Comparison of ENCODE assay signal across 20 mouse cellular contexts in genomic region chr9:75400639-75401038, GRCm38 (mm10). TPM values are rescaled to one million over a fixed set of nuclear protein-coding genes. Genes with fewer than 3 reads are reported as not detected.
A peak's percentile ranks its signal among the peaks of the same experiment; 100 is the strongest.
DNase-seq lines count a peak whose midpoint lies in the region; ATAC-seq and TF ChIP-seq lines count a peak whose summit lies in the region.
"Had no signal": no experiment of that assay in that cellular context is flagged by ENCODE, and none has a peak within 500 bp of the region (broad histone marks: within the 10 kb centered on the region; RNA-seq: fewer than 3 reads in every experiment).

No protein-coding gene starts in this region.

- peaks cover 13% of the 10 kb centered on the region for H3K4me1 ChIP-seq in heart, adult 2 months (ENCODE audit: control insufficient read depth, insufficient read depth, low read length)
- no peaks in the 10 kb centered on the region for H3K4me1 ChIP-seq in midbrain, embryonic 11.5 days (ENCODE audit: control insufficient read depth, insufficient read depth, low read length)
- peaks cover 39% of the 10 kb centered on the region for H3K4me1 ChIP-seq in midbrain, embryonic 10.5 days
- no peaks in the 10 kb centered on the region; the same call in 1 of the 2 replicates for H3K4me1 ChIP-seq in stomach, postnatal 0 days (replicated peaks; ENCODE audit: control insufficient read depth, insufficient read depth)

- intact Hi-C loops in heart, adult 2 months (cut with DNase I), result loop anchor here (2.0 kb wide), 1 partner anchor 38 kb away; no protein-coding TSS in a partner anchor

- TF ChIP-seq CTCF in heart, adult 2 months (IDR thresholded peaks at IDR 0.05), result no peak
- no peak for TF ChIP-seq CTCF in stomach, postnatal 0 days (IDR thresholded peaks at IDR 0.05; ENCODE audit: low read depth)

- H3K9ac ChIP-seq in heart, adult 2 months (ENCODE audit: low read depth, low read length), result no peak overlapping the region
- H3K9ac ChIP-seq in midbrain, embryonic 11.5 days (ENCODE audit: low read length), result no peak overlapping the region
- no peak overlapping the region for H3K9ac ChIP-seq in stomach, postnatal 0 days (ENCODE audit: low read length)
- H3K9ac ChIP-seq: liver, embryonic 12.5 days; midbrain, embryonic 15.5 days had no signal

- peak; percentile 44 to 45 for DNase-seq in cerebellum, adult 18-20 months
- no peak for DNase-seq in cerebellum, adult 8-10 months
- no peak for DNase-seq in heart, adult 2 months
- DNase-seq in heart, adult 11 months, result no peak
- peak; percentile 78 for DNase-seq in midbrain, embryonic 11.5 days (ENCODE audit: low spot score, missing footprints)
- no peak for DNase-seq in midbrain, embryonic 10.5 days (ENCODE audit: low spot score)
- DNase-seq in stomach, postnatal 0 days (ENCODE audit: low spot score), result no peak
- DNase-seq in layer of hippocampus, adult 8-10 months (ENCODE audit: low spot score in 2 of 2), result no peak
- DNase-seq: kidney, postnatal 10 days; lung, postnatal 14 days; retina, postnatal 1 day; spleen, adult 18-20 months had no signal

- no peak for TF ChIP-seq POLR2A in heart, adult 2 months (IDR thresholded peaks at IDR 0.05; ENCODE audit: insufficient read depth, low read depth, low read length)

- no peak for ATAC-seq in midbrain, embryonic 11.5 days (ENCODE audit: low FRiP score)
- ATAC-seq in stomach, postnatal 0 days (ENCODE audit: low FRiP score, low TSS enrichment), result no peak
- ATAC-seq: liver, embryonic 12.5 days; midbrain, embryonic 15.5 days had no signal

- no peaks in the 10 kb centered on the region for H3K27me3 ChIP-seq in heart, adult 2 months (ENCODE audit: control insufficient read depth, insufficient read depth, low read length)
- no peaks in the 10 kb centered on the region for H3K27me3 ChIP-seq in midbrain, embryonic 11.5 days (ENCODE audit: control insufficient read depth, insufficient read depth, low read length)
- H3K27me3 ChIP-seq in midbrain, embryonic 10.5 days (ENCODE audit: low read depth, poor library complexity, severe bottlenecking), result no peaks in the 10 kb centered on the region
- no peaks in the 10 kb centered on the region for H3K27me3 ChIP-seq in stomach, postnatal 0 days (ENCODE audit: control insufficient read depth, insufficient read depth, low read length)
- H3K27me3 ChIP-seq: liver, embryonic 12.5 days; midbrain, embryonic 15.5 days had no signal

- WGBS in heart, adult 2 months, result 27% methylated on average over 5 of the region's 5 CpGs
- WGBS in midbrain, embryonic 11.5 days, result 91% methylated on average over 5 of the region's 5 CpGs
- 91% methylated on average over 5 of the region's 5 CpGs for WGBS in midbrain, embryonic 10.5 days
- 36% methylated on average over 5 of the region's 5 CpGs for WGBS in stomach, postnatal 0 days

- peaks cover 12% of the 10 kb centered on the region for H3K79me2 ChIP-seq in heart, adult 2 months (replicated peaks; ENCODE audit: control insufficient read depth, insufficient read depth, low read length)

- no peak for TF ChIP-seq EP300 in heart, adult 2 months (IDR thresholded peaks at IDR 0.05; ENCODE audit: insufficient read depth, low read depth, low read length)
- TF ChIP-seq EP300 in stomach, postnatal 0 days (optimal IDR thresholded peaks at IDR 0.05), result no peak

- H3K36me3 ChIP-seq in heart, adult 2 months (ENCODE audit: control insufficient read depth, insufficient read depth, low read length), result peaks cover 7% of the 10 kb centered on the region
- peaks cover 9% of the 10 kb centered on the region for H3K36me3 ChIP-seq in midbrain, embryonic 11.5 days (ENCODE audit: control insufficient read depth, insufficient read depth, low read length)
- peaks cover 41% of the 10 kb centered on the region for H3K36me3 ChIP-seq in midbrain, embryonic 10.5 days
- H3K36me3 ChIP-seq in stomach, postnatal 0 days (ENCODE audit: control insufficient read depth, insufficient read depth, low read length), result peaks cover 5% of the 10 kb centered on the region; the same call in 1 of the 2 replicates

- H3K27ac ChIP-seq in heart, adult 2 months, result 0 out of 2 replicates have a peak overlapping the region, but pooled peaks have one; percentile 16
- H3K27ac ChIP-seq in midbrain, embryonic 11.5 days (ENCODE audit: low read depth, low read length), result no peak overlapping the region
- no peak overlapping the region for H3K27ac ChIP-seq in midbrain, embryonic 10.5 days (replicated peaks)
- H3K27ac ChIP-seq in stomach, postnatal 0 days (replicated peaks), result 0 out of 2 replicates have a peak overlapping the region, but pooled peaks have one; percentile 8
- H3K27ac ChIP-seq: liver, embryonic 12.5 days; midbrain, embryonic 15.5 days had no signal

- no peaks in the 10 kb centered on the region for H3K9me3 ChIP-seq in midbrain, embryonic 11.5 days (ENCODE audit: control insufficient read depth, low read length)
- no peaks in the 10 kb centered on the region for H3K9me3 ChIP-seq in midbrain, embryonic 10.5 days (replicated peaks)
- H3K9me3 ChIP-seq in stomach, postnatal 0 days (ENCODE audit: control insufficient read depth, low read length), result no peaks in the 10 kb centered on the region
- H3K9me3 ChIP-seq: liver, embryonic 12.5 days; midbrain, embryonic 15.5 days had no signal

- no peak overlapping the region for H3K4me2 ChIP-seq in midbrain, embryonic 11.5 days
- H3K4me2 ChIP-seq in stomach, postnatal 0 days (replicated peaks; ENCODE audit: low read depth), result no peak overlapping the region
- H3K4me2 ChIP-seq: liver, embryonic 12.5 days; midbrain, embryonic 15.5 days had no signal

- H3K4me3 ChIP-seq in heart, adult 2 months, result no peak overlapping the region
- H3K4me3 ChIP-seq in midbrain, embryonic 11.5 days (ENCODE audit: low read depth, low read length), result no peak overlapping the region
- H3K4me3 ChIP-seq in midbrain, embryonic 10.5 days, result no peak overlapping the region
- no peak overlapping the region for H3K4me3 ChIP-seq in stomach, postnatal 0 days (ENCODE audit: low read depth, low read length)
- H3K4me3 ChIP-seq: liver, embryonic 12.5 days; midbrain, embryonic 15.5 days had no signal

RNA-seq across cellular contexts. Expression of gene Mapk6, which starts 9.2 kb away (rescaled TPM):
- total RNA-seq in heart, adult 2 months (2021), result 10 to 100 TPM; 25.6 to 26.8 TPM
- 11.2 and 22.3 TPM in 2 replicates for polyA plus RNA-seq in heart, adult 2 months (2012; rRNA removed)
- 193 and 199 TPM in 2 replicates for polyA plus RNA-seq in midbrain, embryonic 11.5 days (2014; fragmentation: Nextera tagmentation; extraction: Ambion mirVana)
- polyA plus RNA-seq in midbrain, embryonic 10.5 days (2016; fragmentation: Nextera tagmentation; extraction: Ambion mirVana), result 138 and 156 TPM in 2 replicates
- 28.9 and 29.0 TPM in 2 replicates for polyA plus RNA-seq in stomach, postnatal 0 days (2015; fragmentation: Nextera tagmentation; extraction: Ambion mirVana)
- 10 to 100 TPM; 26.9 to 33.1 (median 28.2) TPM for total RNA-seq in layer of hippocampus, adult 8-10 months (2022)

RNA-seq across cellular contexts. Expression of gene Leo1, which starts 40.7 kb away (rescaled TPM):
- 10 to 100 TPM; 12.4 to 20.4 TPM for total RNA-seq in heart, adult 2 months (2021)
- polyA plus RNA-seq in heart, adult 2 months (2012; rRNA removed), result 3.0 and 4.6 TPM in 2 replicates
- polyA plus RNA-seq in midbrain, embryonic 11.5 days (2014; fragmentation: Nextera tagmentation; extraction: Ambion mirVana), result 45.2 and 49.9 TPM in 2 replicates
- polyA plus RNA-seq in midbrain, embryonic 10.5 days (2016; fragmentation: Nextera tagmentation; extraction: Ambion mirVana), result 49.4 and 52.3 TPM in 2 replicates
- 16.1 and 17.8 TPM in 2 replicates for polyA plus RNA-seq in stomach, postnatal 0 days (2015; fragmentation: Nextera tagmentation; extraction: Ambion mirVana)
- 10 to 100 TPM; 19.8 to 22.8 (median 21.1) TPM for total RNA-seq in layer of hippocampus, adult 8-10 months (2022)

RNA-seq across cellular contexts. Expression of gene Bcl2l10, which starts 53.1 kb away (rescaled TPM):
- total RNA-seq in heart, adult 2 months (2021), result not detected
- 0.15 TPM in 1 of 2 replicates, not detected in the other for polyA plus RNA-seq in heart, adult 2 months (2012; rRNA removed)
- not detected in 2 replicates for polyA plus RNA-seq in midbrain, embryonic 11.5 days (2014; fragmentation: Nextera tagmentation; extraction: Ambion mirVana)
- polyA plus RNA-seq in midbrain, embryonic 10.5 days (2016; fragmentation: Nextera tagmentation; extraction: Ambion mirVana), result not detected in 2 replicates
- not detected in 2 replicates for polyA plus RNA-seq in stomach, postnatal 0 days (2015; fragmentation: Nextera tagmentation; extraction: Ambion mirVana)
- under 1 TPM in 2 of 4 experiments, not detected in 2; 0.39 to 0.43 TPM for total RNA-seq in layer of hippocampus, adult 8-10 months (2022)
- total RNA-seq: heart, postnatal 14 days; layer of hippocampus, postnatal 10 days had no signal
- polyA plus RNA-seq: embryonic facial prominence, embryonic 11.5 days; intestine, embryonic 14.5 days; liver, embryonic 12.5 days; midbrain, embryonic 15.5 days; neural tube, embryonic 14.5 days; testis, adult 2 months had no signal

Comparison
In these comparisons a context has a peak if more than half of its experiments do, and no peak if none do; other contexts are left out.
1. DNase-seq: peak in cerebellum, adult 18-20 months (2 of 2) and midbrain, embryonic 11.5 days (single experiment); none in cerebellum, adult 8-10 months (single experiment), heart, adult 2 months (0 of 2), heart, adult 11 months (single experiment), midbrain, embryonic 10.5 days (single experiment), stomach, postnatal 0 days (single experiment) and layer of hippocampus, adult 8-10 months (0 of 2).
2. H3K27ac ChIP-seq: peak in heart, adult 2 months (single experiment) and stomach, postnatal 0 days (single experiment); none in midbrain, embryonic 11.5 days (single experiment) and midbrain, embryonic 10.5 days (single experiment).